Mouse (Mus musculus): ENCODE results near the gene Zfp541.
A peak's percentile ranks its signal among the peaks of the same experiment; 100 is the strongest.

DNA sequence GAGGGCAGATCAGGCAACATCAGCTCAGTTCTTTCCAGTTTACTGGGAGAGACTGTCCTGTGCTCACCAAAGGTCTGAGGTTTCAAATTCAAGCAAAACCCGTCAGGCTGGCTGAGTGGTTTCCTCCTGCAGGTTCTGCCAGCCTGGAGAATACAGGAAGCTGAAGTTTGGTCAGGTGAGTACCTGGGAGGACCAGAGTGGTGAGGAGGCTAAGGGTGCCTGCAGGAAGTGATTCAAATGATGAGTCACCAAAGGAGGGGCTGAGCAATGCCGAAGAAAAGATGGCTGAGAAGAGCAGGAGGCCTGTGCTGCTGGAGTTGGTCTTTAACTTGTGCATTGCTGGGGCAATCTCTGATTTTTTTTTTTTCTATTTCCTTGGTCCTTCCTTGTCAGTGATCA lies 4.5 kb upstream of the Zfp541 start:
- TF ChIP-seq CTCF (IDR thresholded peaks at IDR 0.05; ENCODE audit: low read depth) (no peak), EP300 (optimal IDR thresholded peaks at IDR 0.05) (peak; percentile 70)

Data from stomach, postnatal 0 days (tissue).